Mouse (Mus musculus) ovary, adult 18-20 months (tissue): ENCODE data around the gene Mrps21.
"Not testable (repeated sequence)": the region's sequence is repeated elsewhere in the genome, so short reads cannot be mapped to it uniquely, and the experiment has no call there.

ENCODE experiments used
- DNase-seq: peaks from one replicate; pipeline ENCODE4 v3.0.0; 2022; ENCODE audit warnings: low spot score, mixed read lengths

Mrps21 gene

DNA sequence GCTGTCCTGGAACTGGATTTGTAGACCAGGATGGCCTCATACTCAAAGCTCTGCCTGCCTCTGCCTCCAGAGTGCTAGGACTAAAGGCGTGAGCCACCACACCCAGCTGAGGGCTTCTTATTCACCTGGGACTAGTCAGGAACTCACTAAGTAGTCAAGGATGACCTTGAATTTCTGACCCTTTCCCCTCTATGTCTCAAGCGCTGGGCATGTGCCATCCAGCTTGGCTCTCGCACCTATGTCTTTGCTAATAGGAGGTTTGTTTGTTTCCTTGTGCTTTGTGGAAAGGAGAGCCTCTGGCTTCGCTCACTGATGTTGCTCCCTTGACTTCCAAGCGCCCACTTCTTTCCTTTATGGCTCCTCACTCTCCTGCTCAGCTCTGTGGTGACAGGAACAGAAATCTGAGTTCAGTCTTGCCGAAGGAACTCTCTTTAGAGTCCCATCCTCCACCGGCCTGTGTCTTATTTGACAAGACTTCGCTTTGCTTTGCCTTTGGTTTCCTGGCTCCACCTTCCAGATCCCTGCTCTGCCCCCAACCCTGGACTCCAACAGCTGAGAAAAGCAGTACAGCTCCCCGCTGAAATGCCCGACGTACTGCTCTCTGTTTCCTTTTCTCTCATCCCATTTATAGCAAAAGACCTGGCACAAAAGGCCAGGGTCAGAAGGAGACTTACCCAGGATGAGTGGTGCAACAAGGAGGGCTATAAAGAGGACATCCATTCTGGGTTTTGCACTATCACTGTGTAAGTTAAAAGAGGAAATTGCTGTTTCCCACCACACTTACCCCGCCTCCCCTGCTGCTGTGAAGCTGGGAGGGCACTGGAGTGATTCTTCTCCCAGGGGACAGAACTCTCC lies 20.1 kb upstream of the Mrps21 start, which contains the start of gene BC028528:
Gene BC028528, minus strand, starts transcription at position 795 of the 855 bp plus-strand sequence.
- DNase-seq: no peak

DNA sequence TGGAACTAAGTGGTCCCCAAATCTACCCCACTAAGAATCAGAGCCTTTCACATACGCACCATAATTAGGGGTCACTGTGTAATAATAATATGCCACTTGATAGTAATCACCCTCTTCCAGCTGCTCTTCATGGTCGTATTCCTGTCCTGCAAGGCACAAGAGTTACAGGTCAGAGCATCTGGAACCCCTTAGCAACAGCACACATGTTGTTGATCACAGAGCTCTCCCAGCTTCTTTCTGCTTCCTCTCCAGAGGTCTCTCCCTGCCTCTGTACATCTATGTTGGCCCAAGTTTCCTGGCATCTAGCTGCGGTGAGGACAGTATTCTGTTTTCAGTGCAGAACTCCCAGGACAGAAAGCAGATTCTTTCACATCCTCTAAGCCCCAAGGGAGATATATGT lies 18.3 kb upstream of the Mrps21 start:
- DNase-seq: no peak

DNA sequence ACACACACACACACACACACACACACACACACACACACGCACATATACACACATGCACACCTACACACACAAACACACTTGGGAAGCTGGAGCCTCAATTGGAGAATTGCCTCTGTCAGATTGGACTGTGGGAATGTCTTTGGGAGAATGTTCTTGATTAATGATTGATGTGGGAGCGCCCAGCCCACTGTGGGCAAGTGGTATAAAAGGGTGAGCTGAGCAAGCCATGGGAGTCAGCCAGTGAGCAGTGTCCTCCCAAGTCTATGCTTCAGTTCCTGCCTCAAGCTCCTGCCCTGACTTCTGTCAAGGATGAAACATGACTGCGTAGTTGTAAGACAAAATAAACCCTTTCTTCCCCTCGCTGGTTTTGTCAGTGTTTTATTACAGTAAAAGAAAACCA lies 16.3 kb upstream of the Mrps21 start:
- DNase-seq: no peak

DNA sequence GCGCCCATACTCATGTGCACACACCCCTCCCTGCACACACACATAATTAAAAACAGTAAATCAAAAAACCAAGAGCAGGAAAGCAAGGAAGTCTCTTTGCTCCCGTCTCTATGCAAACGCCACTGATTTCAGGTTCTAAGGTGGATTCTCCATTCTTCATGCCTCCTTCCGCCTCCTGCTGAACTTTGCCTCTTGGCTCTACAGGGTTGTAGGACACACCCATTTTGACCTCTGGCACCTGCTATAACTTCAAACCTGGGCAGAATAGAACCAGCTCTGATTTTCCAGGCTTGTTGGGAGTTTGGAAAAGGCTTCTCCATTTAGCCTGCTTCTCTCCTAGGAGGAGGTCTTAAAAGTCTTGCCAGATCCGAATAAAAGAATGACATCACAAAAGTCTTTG lies 13.1 kb upstream of the Mrps21 start:
- DNase-seq: no peak

DNA sequence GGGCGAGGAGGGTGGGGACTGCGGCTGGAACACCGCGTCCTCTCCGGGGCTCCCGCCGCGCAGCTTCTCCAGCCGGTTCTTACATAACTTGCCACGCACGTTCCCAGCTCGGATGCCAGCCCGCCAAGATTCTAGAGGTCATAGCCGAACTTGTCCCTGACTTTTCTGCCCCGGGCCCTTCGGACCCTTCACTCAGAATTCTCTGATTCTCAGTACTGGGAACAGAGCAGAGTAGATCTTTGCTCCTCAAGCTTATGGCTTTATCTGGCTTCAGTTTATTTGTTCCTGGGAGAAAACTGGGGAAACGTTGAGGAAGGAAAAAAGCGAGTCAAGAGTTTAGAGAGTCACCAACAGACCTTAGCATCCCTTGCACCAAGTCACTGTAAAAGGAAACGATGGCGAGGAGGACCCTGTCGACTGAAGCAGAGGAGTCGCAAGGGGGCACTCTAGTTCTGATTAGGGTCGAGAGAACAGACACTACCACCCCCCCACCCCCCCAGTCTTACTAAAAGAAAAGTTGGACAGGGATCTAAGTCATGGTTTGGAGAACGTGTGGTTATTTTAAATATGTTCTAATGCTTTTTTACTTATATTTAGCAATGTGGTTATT lies 11.6 kb upstream of the Mrps21 start:
- DNase-seq: peak; percentile 50

DNA sequence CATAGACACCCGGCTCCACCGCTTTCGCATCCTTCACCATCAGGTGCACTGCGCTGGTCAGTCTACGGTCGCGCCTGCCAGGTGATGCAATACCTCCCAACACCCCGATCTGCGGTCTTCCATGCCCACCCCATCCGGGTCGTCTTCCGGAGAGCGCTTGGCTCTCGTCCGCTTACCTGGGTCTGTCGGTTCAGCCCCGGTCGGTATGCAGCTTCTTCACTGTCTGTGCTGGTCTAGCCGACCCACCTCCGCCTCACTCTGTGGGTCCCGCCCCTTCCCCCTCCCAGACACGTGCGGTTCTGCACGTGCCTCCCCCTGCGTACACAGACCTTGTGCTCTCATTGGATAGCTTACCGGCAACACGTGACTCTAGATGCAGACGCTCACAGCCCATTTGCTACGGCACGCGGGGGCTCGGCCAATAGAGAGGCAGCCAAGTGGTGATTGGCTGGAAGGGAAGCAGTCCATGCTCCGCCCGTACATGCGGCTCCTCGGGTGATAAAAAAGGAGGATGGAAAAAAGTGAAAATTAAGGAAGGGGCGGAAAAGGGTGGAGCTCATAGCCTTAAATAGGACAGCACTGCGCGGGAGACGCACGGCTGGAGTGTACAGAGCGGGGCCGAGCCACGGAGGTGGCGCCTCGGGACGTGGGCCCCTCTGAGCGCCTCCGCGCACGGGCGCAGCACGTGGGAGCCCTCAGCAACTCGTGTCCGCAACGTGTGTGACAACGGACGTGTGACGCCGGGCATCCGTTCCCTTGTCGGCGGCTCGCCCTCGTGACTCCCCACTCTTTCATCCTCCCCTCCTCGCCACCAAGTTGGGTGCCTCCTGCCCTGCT lies 10.9 kb upstream of the Mrps21 start, which contains the start of gene Ciart:
Gene Ciart, minus strand, starts transcription at position 273 of the 837 bp plus-strand sequence.
- DNase-seq: peak; percentile 96

DNA sequence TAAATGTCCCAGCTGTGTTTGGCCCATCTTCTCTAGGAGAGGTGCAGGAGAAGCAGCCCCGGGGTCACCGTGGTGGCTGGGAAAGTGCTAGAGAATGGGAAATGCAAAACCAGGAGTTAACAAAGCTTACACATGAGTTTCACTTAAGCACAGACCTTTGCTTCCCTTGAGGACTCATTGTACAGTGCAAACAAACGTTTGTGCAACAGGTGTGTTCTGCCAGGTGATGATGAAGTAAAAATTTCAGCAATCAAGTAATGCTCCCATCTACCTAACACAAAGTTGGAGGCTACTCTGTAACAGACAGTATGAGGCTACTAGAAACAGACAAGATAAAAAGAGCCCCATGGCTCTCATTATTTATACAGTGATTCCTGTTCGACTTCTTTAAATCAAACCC lies 7.7 kb upstream of the Mrps21 start:
- no peak for DNase-seq

DNA sequence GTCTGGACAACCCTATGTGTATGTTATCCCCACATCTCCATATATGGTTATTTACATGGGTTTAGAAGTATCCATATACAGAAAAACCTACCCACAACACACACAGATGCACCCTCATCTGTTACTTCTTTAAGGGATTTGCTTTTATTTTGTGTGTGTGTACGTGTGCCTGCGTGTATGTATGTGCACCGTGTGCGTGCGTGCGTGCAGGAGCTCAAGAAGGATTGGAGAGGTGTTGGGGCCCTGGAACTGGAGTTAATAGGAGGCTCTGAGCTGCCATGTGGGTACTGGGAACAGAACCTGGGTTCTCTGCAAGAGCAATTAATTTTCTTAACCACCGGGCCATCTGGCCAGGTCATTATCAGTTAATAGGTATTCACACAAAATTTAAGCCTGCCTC lies 729 bp upstream of the Mrps21 start:
- no peak for DNase-seq

DNA sequence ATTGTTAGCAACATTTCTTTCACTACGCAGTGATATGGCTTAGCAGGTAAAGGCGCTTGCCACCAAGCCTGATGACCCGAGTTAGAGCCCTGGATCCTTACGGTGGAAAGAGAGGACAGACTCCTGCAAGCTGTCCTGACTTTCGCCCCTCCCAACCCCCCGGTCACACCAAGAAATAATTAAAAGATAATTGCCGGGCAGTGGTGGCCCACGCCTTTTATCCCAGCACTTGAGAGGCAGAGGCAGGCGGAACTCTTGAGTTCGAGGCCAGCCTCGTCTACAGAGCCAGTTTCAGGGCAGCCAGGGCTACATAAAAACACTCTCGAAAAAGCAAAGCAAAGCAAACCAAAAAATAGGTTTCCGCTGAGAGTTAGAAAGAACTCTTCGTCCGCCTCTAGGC lies 343 bp downstream of the Mrps21 start:
- no peak for DNase-seq

DNA sequence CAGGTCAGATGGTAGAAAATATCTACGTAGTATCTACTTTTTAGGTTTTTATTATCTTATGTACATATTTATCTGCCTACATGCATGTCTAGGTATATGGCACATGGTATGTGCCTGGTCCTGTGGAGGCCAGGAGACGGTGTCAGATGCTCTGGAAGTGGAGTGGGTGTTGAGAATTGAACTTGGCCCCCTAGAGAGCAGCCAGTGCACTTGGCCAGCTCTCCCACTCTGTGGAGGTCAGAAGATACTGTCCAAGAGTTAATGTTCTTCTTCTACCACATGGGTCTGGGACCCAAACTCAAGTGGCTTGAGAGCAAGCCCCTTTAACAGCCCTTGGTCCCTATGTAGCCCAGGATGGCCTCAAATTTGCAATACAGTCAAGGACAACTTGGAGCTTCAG lies 3.9 kb downstream of the Mrps21 start:
- DNase-seq: no peak

DNA sequence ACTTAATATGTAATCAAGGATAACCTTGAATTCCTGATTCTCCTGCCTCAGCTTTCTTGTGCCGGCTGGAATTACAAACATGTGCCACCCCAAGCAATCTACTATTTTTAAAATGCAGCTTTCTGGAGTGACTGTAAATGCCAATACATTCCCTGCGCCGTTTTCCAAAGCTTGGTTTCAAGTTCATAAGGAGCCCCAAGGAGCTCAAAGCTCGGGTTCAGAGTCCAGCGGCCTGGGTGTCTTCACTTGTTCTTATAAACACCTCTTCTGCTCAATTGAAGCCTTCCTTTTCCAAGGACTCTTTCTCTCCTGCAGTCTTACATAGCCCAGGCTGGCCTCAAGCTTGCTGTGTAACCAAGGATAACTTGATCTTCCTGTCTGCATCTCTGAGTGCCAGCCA lies 5.2 kb downstream of the Mrps21 start:
- DNase-seq: no peak

DNA sequence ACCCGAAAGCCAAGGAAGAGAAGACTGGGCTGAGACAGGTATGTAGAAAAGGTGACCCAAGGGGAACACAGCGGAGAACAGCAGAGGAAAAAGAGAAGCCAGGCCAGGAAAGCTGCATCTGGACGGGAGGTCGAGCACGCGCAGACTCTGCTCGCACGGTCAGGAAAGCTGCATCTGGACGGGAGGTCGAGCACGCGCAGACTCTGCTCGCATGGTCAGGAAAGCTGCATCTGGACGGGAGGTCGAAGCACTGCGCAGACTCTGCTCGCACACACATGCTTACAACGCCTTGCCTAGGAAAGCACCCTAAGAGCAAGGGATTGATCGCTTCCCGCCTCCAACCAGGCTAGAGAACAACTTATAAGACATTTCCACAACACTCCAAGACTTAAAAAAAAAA lies 5.7 kb downstream of the Mrps21 start:
- no peak for DNase-seq

DNA sequence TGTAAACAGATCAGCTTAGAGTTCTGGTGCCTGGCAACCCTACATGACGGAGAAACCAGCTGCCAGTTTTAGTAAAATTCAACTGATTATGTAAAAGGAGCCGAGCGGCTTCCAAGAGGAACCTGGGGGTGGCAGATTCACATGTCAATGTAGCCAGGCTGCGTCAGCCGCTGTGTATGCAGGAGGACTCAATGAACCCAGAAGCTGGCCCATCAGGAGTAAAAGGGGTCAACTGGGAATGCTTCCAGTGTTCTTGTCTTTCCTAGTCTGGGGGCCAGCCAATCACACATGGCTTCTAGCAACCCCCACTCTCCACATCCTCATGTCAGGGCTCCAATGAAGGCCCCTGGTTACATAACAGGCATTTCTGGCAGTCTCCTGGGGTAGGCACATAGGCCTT lies 6.3 kb downstream of the Mrps21 start:
- DNase-seq: no peak

DNA sequence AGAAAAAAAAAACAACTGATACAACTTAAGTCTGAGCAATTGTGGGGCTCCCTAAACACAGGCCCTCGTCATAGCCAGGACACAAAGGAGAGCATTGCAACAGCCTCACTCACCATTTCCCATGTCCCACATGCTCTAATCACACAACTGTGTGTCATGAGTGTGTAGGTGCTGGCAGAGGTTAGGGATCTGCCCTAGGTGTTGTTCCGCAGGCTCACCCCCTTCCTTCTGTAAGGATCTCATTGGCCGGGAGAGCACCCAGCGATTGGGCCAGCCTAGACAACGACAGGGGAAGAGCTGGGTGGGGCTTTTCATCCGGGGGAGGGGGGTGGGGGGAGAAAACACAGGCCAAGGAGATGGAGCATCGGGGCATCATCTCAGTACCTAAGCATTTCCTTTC lies 7.7 kb downstream of the Mrps21 start:
- DNase-seq: no peak

DNA sequence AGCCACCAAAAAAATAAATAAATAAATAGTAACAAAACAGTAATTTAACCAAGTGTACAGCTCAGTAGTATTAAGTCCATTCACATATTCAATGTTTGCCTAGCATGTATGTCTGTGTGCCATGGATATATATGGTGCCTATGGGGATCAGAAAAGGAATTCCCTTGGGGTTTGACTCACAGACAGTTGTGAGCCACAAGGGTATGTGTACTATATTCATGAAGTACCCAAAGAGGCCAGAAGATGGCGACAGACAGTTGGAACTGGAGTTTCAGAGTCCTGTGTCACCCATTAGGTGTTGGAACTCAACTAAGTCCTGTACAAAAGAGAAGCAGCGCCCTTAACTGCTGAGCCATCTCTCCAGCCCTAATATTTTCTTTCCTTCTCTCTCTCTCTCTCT lies 9.5 kb downstream of the Mrps21 start:
- DNase-seq: no peak

DNA sequence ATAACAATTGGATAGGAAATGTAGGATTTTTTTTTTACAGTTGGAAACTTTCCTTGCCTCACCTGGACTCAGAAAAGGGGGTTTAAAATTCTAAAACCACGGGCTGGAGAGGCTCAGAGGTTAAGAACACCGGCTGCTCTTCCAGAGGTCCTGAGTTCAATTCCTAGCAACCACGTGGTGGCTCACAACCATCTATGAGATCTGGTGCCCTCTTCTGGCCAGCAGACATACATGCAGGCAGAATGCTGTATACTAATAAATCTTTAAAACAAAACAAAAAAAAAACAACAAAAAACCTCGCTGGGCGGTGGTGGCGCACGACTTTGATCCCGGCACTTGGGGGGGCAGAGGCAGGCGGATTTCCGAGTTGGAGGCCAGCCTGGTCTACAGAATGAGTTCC lies 10.1 kb downstream of the Mrps21 start:
- no peak for DNase-seq

DNA sequence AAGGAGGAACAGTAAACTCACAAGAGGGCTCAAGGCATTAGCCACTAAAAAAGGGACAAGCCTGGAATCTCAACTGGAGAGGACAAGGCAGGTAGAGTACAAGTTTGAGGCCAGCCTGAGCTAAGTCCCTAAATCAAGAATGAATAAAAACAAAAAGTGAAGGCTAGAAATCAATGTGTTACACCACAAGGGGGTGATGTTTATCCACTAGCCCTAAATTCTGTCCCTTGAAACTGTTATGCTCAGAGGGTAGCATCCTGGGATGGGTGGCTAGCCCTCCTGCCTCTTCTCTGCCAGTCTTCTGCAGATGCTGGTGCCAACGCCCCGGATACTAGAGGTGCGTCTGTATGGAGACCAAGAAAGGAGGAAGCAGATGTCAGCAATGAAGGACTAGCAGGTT lies 11.0 kb downstream of the Mrps21 start:
- no peak for DNase-seq

DNA sequence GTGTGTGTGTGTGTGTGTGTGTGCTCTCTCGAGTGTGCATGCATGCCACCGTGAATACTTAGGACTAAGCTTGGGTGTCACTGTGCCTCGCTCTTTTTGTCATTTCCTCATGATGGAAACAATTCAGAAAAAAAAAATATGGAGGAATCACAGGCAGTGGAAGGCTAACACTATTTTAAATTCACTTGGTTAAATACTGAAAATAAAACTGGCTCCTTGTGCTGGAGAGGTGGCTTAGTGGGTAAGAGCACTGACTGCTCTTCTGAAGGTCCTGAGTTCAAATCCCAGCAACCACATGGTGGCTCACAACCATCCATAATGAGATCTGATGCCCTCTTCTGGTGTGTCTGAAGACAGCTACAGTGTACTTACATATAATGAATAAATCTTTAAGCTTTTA lies 13.0 kb downstream of the Mrps21 start:
- DNase-seq: not testable (repeated sequence)

DNA sequence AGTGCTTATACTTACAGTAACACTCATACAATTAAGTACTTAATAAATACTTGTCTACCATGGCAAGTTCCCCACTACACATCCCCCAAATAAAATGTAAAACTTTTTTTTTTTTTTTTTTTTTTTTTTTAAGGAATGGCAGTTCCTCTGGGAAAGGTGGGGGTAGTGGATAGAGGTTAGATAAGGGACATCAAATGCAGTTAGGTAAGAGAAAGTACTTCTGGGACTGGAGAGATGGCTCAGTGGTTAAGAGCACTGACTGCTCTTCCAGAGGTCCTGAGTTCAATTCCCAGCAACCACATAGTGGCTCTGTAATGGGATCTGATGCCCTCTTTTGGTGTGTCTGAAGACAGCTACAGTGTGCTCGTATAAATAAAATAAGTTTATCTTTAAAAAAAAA lies 14.3 kb downstream of the Mrps21 start:
- not testable (repeated sequence) for DNase-seq

DNA sequence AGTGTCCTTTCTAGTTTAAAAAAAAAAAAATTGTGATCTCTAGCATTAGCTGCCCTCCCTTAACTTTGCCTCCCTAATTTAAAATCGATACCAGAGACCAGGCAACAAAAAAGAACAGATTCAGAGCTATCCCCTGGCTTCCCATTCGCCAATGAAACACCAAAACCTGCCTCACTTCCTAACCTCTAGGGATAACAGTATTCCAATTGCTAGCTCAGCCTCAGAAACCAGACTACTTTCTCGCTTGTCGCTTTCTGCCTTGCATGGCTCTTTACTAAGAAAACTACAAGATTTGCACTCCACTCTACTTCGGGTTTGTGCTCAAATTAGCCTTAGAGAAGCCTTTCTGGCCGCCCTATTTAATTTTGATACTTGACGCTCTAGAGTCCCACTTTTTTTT lies 15.2 kb downstream of the Mrps21 start:
- no peak for DNase-seq

DNA sequence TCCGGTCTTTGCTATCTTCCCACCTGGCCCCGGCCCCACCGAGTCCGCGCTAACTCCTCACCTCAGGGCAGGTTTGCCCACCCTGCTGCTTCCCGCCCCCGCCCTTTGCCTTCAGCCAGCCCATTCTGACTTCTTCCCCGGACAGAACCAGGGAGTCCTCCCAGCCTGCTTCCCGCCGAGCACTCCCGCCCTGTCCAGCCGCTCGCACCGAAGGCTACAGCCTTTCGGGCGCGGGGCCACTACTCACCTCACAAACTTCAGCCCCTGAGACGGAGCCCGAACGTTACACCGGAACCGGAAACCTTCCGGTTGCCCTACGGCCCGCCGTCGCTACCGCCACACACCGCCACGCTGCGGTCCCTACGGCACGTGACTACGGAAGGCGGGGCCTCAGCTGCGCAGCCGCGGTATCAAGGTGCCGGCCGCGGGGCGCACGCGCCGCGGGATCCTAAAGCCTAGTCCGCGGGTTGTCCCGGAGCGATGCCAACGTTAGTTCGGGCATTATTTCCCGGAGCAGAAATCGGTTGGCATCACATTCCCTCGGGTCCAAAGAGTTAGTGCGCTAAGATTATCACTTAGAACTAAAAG lies 15.7 kb downstream of the Mrps21 start, which contains the start of gene Prpf3:
Gene Prpf3, minus strand, starts transcription at position 384 of the 588 bp plus-strand sequence.
- peak; percentile 90 for DNase-seq

DNA sequence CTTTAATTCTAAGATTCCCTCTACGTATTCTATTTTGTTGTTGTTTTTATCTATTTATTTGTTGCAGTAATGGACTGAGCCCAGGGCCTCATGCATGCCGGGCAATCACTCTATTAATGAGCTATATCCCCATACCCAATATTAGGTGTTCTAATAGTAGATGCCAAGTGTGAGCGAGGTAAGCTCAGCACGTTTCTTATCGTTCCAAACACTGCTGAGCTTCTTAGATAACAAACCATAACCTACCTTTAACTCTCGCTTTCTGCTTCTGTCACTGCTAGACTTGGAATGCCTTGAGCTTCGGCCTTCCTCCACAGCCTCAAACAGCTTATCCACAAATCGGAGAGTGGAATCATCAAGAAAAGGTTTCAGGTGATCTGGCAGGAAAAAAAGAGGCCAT lies 20.0 kb downstream of the Mrps21 start:
- DNase-seq: no peak
